Mouse (Mus musculus) cerebellum, postnatal 36 days (tissue): ENCODE data around the gene Nxn.

Experiments used
- DNase-seq, 2 experiments: peaks; one replicate each; pipeline ENCODE4 v3.0.0; 2021 to 2022; ENCODE audit warnings: mixed read lengths in 2 of 2

Gene Nxn

GRCm38 (mm10) chr11:76328522-76329290 is 70.2 kb downstream of the Nxn start:
- no peak for DNase-seq

DNA sequence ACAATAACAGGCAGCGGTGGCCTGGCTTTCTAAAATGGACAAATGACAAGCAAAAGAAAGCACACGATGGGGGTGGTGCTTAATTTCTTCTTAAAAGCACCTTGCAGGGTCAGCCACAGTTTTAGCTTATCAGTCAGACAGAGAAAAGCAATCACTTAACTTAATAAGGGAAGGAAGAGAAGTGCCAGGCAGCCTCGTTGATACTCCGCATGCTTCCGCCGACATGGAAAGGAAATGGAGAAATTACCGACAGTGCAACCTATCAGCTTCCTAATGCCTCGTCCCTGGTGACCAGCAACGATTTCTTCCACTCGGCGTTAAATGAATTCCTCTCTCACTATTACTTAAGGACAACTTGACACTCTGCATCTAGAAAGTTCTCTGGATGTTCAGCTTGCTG is 70.9 kb downstream of the Nxn start:
- no peak for DNase-seq

DNA sequence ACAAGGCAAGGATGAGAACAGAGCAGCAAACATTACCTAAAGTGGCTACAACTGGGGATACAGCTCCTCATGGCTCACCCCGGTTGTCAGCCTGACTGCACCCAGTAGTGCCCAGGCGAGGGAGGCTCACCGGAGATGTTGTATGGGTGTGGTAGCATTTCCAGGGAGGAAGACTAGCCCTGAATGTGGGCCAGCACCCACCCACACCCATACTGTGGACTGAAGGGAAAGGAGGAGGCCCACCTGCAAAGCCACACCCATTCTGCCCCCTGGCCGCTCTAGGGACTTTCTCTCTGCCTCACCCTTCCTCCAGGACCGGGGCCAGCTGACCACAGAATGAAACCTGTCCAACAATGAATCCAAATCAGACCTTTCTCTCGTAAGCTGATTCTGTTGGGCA is 72.3 kb downstream of the Nxn start:
- DNase-seq = no peak

GRCm38 (mm10) chr11:76326051-76326450 is 72.9 kb downstream of the Nxn start:
- DNase-seq = no peak

DNA sequence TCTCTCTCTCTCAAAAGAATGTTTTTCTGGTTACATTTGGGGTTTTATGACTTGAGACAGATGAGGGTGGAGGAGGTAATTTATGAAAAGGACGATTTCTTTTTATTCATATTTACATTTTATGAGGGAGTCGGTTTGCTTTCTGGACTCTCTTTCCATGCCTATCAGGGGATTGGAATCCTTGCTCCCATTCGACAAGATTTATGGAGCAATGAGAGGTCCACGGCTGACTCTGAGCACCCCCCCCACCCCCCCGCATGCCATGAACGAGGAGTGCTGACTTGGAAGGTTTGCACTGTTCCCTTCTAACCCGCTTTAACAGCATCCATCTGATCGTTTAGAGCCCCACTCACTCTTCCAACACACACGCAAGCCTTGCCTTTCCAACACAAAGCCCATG is 74.1 kb downstream of the Nxn start:
- no peak for DNase-seq

- no peak for DNase-seq
These were observed 74.7 kb downstream of the Nxn start for GRCm38 (mm10) chr11:76324207-76324606.

DNA sequence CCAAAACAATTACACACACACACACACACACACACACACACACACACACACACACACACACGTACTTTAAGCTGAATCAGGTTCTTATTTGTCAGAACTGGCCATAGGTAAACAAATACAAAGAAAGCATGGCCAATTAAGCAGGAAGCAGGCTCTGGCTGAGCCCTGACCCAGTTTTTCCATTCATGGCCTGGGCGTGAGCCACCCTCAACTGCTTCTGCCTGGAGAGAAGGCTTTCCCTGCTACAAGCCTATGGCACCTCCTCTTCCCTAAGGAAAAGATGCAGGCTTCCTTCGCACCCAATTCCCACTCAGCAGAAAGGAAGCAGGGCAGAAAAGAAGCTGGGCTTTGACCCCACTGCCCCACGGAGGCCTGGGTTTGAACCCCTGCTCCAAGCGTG is 76.0 kb downstream of the Nxn start:
- peak; percentile 54 to 62 for DNase-seq

- no peak for DNase-seq
These were observed 76.9 kb downstream of the Nxn start for GRCm38 (mm10) chr11:76322081-76322480.

GRCm38 (mm10) chr11:76320475-76320874 is 78.5 kb downstream of the Nxn start:
- no peak for DNase-seq

GRCm38 (mm10) chr11:76319714-76320435 is 79.1 kb downstream of the Nxn start:
- no peak for DNase-seq

GRCm38 (mm10) chr11:76317904-76318303 is 81.0 kb downstream of the Nxn start:
- no peak for DNase-seq

- DNase-seq = no peak
These were observed 83.0 kb downstream of the Nxn start for GRCm38 (mm10) chr11:76315785-76316444.

- DNase-seq = no peak
These were observed 84.2 kb downstream of the Nxn start for GRCm38 (mm10) chr11:76314741-76315140.

- DNase-seq = no peak
These were observed 84.8 kb downstream of the Nxn start for GRCm38 (mm10) chr11:76314140-76314539.

DNA sequence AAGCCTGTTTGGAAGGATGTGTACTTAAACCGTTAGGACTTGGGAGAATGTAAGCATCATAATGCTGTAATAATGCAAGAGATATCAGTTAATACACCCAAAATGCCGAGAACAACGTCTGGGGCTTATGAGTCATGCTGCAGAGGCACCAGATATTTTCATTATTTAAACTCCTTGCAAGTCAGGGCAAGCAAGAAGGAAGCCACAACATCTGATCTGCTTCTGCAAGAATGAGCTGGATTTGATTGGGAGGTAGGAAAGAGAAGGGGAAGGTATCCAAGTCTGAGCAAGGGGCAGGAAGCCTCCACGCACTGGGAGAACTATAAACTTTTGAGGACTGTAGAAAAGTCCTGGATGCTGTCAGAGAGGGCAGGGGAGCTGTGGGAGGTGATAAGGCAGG is 86.1 kb downstream of the Nxn start:
- DNase-seq = no peak

- DNase-seq = no peak
These were observed 87.5 kb downstream of the Nxn start for GRCm38 (mm10) chr11:76311224-76312000.

DNA sequence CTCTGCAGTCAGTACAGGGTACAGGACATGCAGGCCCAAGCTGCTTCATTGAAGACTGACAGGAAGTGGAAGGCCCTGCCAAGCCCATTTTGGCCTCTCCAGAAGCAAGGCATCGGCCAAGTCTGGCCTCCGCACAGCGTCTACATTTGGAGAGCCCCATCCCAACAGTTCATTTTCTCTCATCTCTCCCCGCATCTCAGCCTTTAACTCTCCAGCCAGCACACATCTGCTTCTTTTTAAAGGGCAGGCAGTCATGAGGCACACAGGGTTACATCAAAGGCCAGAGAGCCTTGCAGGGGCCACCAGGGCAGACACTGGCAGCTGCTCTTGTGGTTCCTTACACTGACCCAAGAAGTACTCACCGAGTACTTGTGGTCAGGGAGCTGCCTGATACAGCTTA is 89.1 kb downstream of the Nxn start:
- DNase-seq = peak in 1 of 2 experiments; percentile 40

GRCm38 (mm10) chr11:76309072-76309471 is 89.9 kb downstream of the Nxn start:
- no peak for DNase-seq

- no peak for DNase-seq
These were observed 92.2 kb downstream of the Nxn start for GRCm38 (mm10) chr11:76306769-76307168.

- DNase-seq = no peak
These were observed 93.4 kb downstream of the Nxn start for GRCm38 (mm10) chr11:76305571-76305970.

GRCm38 (mm10) chr11:76303368-76303767 is 95.6 kb downstream of the Nxn start:
- DNase-seq = no peak

GRCm38 (mm10) chr11:76300862-76301261 is 98.1 kb downstream of the Nxn start:
- no peak for DNase-seq

GRCm38 (mm10) chr11:76298457-76299000 is 100.4 kb downstream of the Nxn start:
- DNase-seq = no peak
